Mouse (Mus musculus): ENCODE measurements around the gene Dock8. TPM values are rescaled to one million over a fixed set of nuclear protein-coding genes. Genes with fewer than 3 reads are reported as not detected.

The Dock8 gene
- total and polyA plus RNA-seq, 3 experiments, result 16.1 to 30.1 TPM; not detected in 1

DNA sequence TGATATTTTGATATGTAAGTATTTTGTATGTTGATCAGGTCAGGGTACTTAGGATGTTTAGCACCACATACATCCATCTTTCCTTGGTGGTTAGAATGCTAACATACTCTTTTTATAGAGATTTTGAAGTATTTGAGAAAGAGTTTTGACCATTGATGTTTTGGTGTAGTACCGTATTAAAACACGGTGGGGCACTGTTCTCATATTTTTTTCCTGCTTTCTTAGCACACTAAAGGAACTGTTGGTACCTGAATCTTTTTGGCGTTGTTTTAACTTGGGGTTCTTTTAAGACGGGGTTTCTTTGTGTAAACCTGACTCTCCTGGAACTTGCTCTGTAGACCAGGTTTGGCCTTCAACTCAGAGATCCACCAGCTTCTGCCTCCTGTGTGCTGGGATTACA, 133.0 kb downstream of the Dock8 start:
- TF ChIP-seq USF1 (IDR thresholded peaks at IDR 0.05; ENCODE audit: low read depth, low read length) (no peak), KAT2A (conservative IDR thresholded peaks at IDR 0.05; ENCODE audit: low read depth, low read length) (no peak), CHD2 (IDR thresholded peaks at IDR 0.05; ENCODE audit: low read length) (no peak), SMC3 (IDR thresholded peaks at IDR 0.05; ENCODE audit: low read depth, low read length) (peak; percentile 36), MEF2A (IDR thresholded peaks at IDR 0.05; ENCODE audit: extremely low read depth, insufficient replicate concordance, low read depth, low read length, poor library complexity, severe bottlenecking) (no peak), NELFE (IDR thresholded peaks at IDR 0.05; ENCODE audit: low read depth, low read length) (no peak), POLR2AphosphoS5 (IDR thresholded peaks at IDR 0.05; ENCODE audit: borderline replicate concordance, low read depth, low read length) (no peak), TBP (IDR thresholded peaks at IDR 0.05; ENCODE audit: low read depth, low read length) (no peak), RAD21 (IDR thresholded peaks at IDR 0.05; ENCODE audit: low read depth, low read length) (peak; percentile 32), POLR2AphosphoS2 (IDR thresholded peaks at IDR 0.05; ENCODE audit: low read length) (no peak), BHLHE40 (IDR thresholded peaks at IDR 0.05; ENCODE audit: borderline replicate concordance, low read depth, low read length) (no peak), CTCF (IDR thresholded peaks at IDR 0.05 in 2 of 3, conservative IDR thresholded peaks at IDR 0.05 in 1 of 3; ENCODE audit: control insufficient read depth in 1 of 3, insufficient read depth in 1 of 3, low read depth in 2 of 3, low read length in 3 of 3, poor library complexity in 1 of 3, severe bottlenecking in 1 of 3) (peak in 2 of 3 experiments; percentile 25 to 49; a peak in 4 of 6 replicates), MYC (IDR thresholded peaks at IDR 0.05; ENCODE audit: low read depth, low read length) (no peak), HCFC1 (IDR thresholded peaks at IDR 0.05; ENCODE audit: low read depth, low read length) (no peak), ETS1 (IDR thresholded peaks at IDR 0.05; ENCODE audit: low read depth, low read length) (no peak), SIN3A (IDR thresholded peaks at IDR 0.05; ENCODE audit: low read length) (no peak), TCF12 (IDR thresholded peaks at IDR 0.05; ENCODE audit: low read depth, low read length) (no peak), ZC3H11A (IDR thresholded peaks at IDR 0.05; ENCODE audit: low read depth, low read length) (peak; percentile 4; the same call in 1 of the 2 replicates), EP300 (IDR thresholded peaks at IDR 0.05; ENCODE audit: low read depth in 1 of 2, low read length in 2 of 2) (no peak), ZKSCAN1 (IDR thresholded peaks at IDR 0.05; ENCODE audit: low read depth, low read length) (no peak), NRF1 (IDR thresholded peaks at IDR 0.05; ENCODE audit: insufficient read depth, low read depth, low read length, poor library complexity, severe bottlenecking) (no peak)
- Histone ChIP-seq H3K9ac (ENCODE audit: control insufficient read depth, low read depth, low read length, poor library complexity, severe bottlenecking) (no peak overlapping the region), H3K27me3 (ENCODE audit: control insufficient read depth in 1 of 2, insufficient read depth in 2 of 2, low read length in 2 of 2) (no peaks in the 10 kb centered on the region), H3K9me3 (replicated peaks; ENCODE audit: insufficient read depth, low read length) (no peaks in the 10 kb centered on the region), H3K4me3 (ENCODE audit: control insufficient read depth in 1 of 2, insufficient read depth in 1 of 2, low read depth in 2 of 2, low read length in 2 of 2) (no peak overlapping the region), H3K27ac (ENCODE audit: control insufficient read depth, low read depth, low read length) (no peak overlapping the region), H3K79me2 (ENCODE audit: control insufficient read depth, insufficient read depth, low read length, poor library complexity) (no peaks in the 10 kb centered on the region), H3K36me3 (ENCODE audit: control insufficient read depth in 1 of 2, insufficient read depth in 2 of 2, low read length in 2 of 2) (peaks cover 11 to 22% of the 10 kb centered on the region in 2 experiments), H3K4me1 (ENCODE audit: control insufficient read depth in 1 of 2, insufficient read depth in 2 of 2, low read length in 2 of 2) (peaks cover 4 to 7% of the 10 kb centered on the region in 2 experiments; a peak in 3 of 4 replicates)
- DNase-seq (ENCODE audit: low read depth, low spot score), result peak; percentile 46

DNA sequence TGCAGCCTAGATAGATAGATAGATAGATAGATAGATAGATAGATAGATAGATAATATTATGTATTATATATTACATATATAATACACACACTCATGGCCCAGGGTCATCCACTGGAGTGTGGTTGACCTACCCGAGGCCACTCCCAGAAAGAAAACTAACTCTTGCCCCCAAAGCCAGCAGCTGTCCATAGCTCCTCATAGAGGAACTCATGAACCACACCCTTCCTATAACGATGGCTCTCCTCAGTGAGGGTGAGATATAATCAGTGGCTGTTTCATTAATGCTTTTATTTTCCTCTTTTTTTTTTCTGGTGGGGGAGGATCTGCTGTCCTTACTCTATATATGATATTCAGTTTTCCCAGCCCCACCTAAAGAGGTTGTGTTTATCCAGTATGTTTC, 134.6 kb downstream of the Dock8 start:
- H3K36me3 ChIP-seq (ENCODE audit: control insufficient read depth in 1 of 2, insufficient read depth in 2 of 2, low read length in 2 of 2), result peaks cover 11 to 24% of the 10 kb centered on the region in 2 experiments
- H3K79me2 ChIP-seq (ENCODE audit: control insufficient read depth, insufficient read depth, low read length, poor library complexity), result no peaks in the 10 kb centered on the region
- H3K9me3 ChIP-seq (replicated peaks; ENCODE audit: insufficient read depth, low read length), result no peaks in the 10 kb centered on the region
- H3K9ac ChIP-seq (ENCODE audit: control insufficient read depth, low read depth, low read length, poor library complexity, severe bottlenecking), result no peak overlapping the region
- H3K27me3 ChIP-seq (ENCODE audit: control insufficient read depth in 1 of 2, insufficient read depth in 2 of 2, low read length in 2 of 2), result no peaks in the 10 kb centered on the region
- no peak overlapping the region for H3K27ac ChIP-seq (ENCODE audit: control insufficient read depth, low read depth, low read length)
- H3K4me3 ChIP-seq (ENCODE audit: control insufficient read depth in 1 of 2, insufficient read depth in 1 of 2, low read depth in 2 of 2, low read length in 2 of 2), result no peak overlapping the region
- DNase-seq (ENCODE audit: low read depth, low spot score), result peak; percentile 54
- H3K4me1 ChIP-seq (ENCODE audit: control insufficient read depth in 1 of 2, insufficient read depth in 2 of 2, low read length in 2 of 2), result peaks cover 4 to 7% of the 10 kb centered on the region in 2 experiments; a peak in 3 of 4 replicates
- TF ChIP-seq NRF1 (IDR thresholded peaks at IDR 0.05; ENCODE audit: insufficient read depth, low read depth, low read length, poor library complexity, severe bottlenecking) (no peak), TAL1 (IDR thresholded peaks at IDR 0.05; ENCODE audit: low read length) (no peak), SIN3A (IDR thresholded peaks at IDR 0.05; ENCODE audit: low read length) (0 out of 2 replicates have a peak, but pooled peaks have one; percentile 18), MAZ (IDR thresholded peaks at IDR 0.05; ENCODE audit: low read depth, low read length) (0 out of 2 replicates have a peak, but pooled peaks have one; percentile 48), ZKSCAN1 (IDR thresholded peaks at IDR 0.05; ENCODE audit: low read depth, low read length) (peak; percentile 24; the same call in 1 of the 2 replicates), TCF12 (IDR thresholded peaks at IDR 0.05; ENCODE audit: low read depth, low read length) (0 out of 2 replicates have a peak, but pooled peaks have one; percentile 6), ZNF384 (IDR thresholded peaks at IDR 0.05; ENCODE audit: low read depth, low read length) (peak; percentile 89), CTCF (IDR thresholded peaks at IDR 0.05 in 2 of 3, conservative IDR thresholded peaks at IDR 0.05 in 1 of 3; ENCODE audit: control insufficient read depth in 1 of 3, insufficient read depth in 1 of 3, low read depth in 2 of 3, low read length in 3 of 3, poor library complexity in 1 of 3, severe bottlenecking in 1 of 3) (no peak), MYB (IDR thresholded peaks at IDR 0.05; ENCODE audit: low read depth, low read length) (peak; percentile 14; the same call in 1 of the 2 replicates), ZMIZ1 (IDR thresholded peaks at IDR 0.05; ENCODE audit: low read depth, low read length) (no peak), GATA1 (IDR thresholded peaks at IDR 0.05; ENCODE audit: low read depth, low read length) (peak; percentile 60), EP300 (IDR thresholded peaks at IDR 0.05; ENCODE audit: low read depth in 1 of 2, low read length in 2 of 2) (peak; percentile 51 to 58)

Measured in MEL (cell line).